Mouse (Mus musculus): ENCODE measurements around the gene Pomt1.

The Pomt1 gene

DNA sequence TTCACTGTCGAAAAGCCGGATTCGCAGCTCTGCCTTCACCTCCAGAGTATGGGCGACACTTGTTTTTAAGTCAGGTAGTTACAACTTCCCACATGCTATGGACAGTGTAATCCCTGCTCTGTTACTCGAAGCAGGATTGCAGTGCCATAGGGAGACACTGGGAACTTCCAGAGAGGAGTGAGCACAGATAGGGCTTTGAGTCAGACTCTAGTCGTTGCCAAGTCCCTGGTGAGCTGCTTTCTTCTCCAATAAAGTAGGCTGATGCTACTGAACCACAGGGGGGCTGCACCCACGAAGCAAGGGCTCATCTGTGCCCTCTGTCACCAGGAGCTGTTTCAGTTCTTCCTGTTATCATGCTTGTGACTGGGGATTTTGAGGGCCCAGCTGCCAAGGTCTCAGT, 14.8 kb upstream of the Pomt1 start:
- DNase-seq (ENCODE audit: low spot score in 2 of 2) = peak in 1 of 2 experiments; percentile 33

DNA sequence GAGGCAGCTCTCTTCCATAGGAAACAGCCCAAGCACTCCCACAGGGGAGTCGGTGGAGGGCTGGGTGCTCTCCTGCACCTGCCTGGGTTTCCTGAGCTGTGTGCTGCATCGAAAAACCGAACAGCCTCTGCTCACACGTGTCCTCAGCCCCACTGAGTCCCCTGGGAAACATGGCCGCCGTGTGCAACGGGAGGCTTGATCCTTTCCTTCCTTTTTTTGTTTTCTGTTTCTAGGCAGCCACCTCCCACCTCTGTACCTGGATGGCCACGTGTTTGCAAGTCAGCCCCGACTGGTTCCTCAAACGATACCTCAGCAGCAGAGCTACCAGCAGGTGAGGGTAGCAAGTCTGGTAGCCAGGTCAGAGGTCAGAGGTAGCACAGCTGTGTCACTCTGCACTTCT, 14.3 kb upstream of the Pomt1 start:
- no peak for DNase-seq (ENCODE audit: low spot score in 2 of 2)

DNA sequence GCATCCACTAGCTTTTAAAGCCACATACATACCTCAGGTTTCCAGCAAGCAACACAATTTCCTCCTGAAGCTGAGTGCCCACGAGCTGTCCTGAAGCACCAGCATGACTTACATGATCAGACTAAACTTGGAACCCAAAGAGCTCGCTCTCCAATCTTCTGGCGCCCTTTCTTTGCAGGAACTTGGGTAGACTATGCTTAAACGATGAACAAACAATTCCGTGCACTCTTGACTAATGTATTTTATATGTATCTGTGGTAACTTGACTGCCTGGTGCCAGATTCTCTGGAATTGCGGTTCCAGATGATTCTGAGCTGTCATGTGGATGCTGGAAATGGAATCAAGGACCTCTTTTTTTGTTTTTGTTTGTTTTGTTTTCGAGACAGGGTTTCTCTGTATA, 957 bp upstream of the Pomt1 start:
- DNase-seq (ENCODE audit: low spot score in 2 of 2) = no peak

DNA sequence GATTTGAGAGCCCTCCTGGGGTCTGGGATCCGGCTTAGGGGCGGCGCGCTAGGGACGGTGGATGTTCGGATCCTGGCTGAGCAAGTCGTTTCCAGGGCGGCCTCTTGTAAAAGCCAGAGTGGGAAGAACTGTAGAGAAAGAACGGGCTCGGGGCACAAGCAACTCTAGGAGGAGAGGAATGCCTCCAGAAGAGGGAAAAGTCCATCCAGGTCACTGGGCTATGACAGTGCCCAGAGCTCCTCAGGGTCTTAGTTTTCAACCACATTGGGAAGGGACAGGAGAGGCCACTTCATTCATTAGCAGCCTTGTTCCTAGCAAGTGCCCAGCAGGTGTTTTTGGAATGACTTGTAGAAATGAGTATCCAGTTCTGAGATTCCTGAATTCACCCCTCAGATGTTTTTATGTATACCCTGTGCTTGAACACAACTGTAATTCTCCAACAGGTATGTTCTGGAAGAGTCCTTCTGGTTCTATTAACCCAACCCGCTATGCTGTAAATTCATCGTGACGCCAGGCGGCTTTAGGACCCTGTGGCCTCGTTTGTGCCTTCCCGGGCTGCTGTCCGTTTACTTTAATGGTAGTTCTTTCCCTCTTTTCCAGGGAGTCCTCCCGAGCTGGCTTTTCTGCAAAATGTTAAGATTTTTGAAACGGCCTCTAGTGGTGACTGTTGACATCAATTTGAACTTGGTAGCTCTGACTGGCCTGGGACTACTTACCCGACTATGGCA, 534 bp downstream of the Pomt1 start:
- peak in 1 of 2 experiments; percentile 49 for DNase-seq (ENCODE audit: low spot score in 2 of 2)

DNA sequence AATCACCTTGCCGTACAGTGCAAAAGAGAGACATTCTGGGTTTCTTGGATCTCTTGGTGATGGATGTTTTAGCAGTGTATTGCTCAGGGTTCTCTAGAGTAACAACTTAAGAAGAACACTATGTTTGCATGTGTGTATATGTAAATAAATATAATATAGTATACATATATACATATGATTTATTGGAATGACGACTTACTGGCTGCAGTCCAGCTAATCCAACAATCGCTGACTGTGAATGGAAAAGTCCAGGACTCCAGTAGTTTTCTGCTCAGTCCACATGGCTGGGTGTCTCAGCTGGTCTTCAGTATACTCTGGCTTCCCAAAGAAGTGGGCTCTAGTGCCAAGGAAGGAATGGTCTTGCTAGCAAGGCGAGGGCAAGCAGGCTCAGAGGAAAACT, 1.2 kb downstream of the Pomt1 start:
- DNase-seq (ENCODE audit: low spot score in 2 of 2) = no peak

DNA sequence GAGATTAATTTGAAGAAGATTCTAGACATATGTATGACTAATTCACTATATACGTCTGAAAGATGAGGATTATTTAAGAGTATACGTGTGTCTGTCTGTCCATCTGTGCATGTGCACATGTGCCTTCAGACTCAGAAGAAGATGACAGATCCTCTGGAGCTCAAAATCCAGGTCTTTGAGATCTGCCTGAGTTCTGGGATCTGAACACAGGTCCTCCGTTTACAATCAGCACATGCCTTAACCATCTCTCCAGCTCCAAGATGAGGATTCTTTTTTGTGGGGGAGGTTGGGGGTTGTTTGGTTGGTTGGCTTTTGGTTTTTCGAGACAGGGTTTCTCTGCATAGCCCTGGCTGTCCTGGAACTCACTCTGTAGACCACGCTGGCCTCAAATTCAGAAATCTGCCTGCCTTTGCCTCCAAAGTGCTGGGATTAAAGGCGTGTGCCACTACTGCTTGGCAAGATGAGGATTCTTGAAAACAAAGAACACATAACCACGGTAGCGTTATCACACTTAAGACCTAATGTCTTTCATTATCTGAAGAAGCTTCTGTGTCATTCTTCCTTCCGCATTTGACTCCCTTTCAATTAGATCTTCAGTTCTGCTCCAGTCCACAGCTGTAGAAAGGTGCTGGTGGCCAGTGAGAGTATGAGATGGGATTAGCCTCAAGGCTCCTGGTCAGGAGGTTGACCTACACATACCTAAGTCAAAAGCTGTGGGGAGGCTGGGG, 2.5 kb downstream of the Pomt1 start:
- DNase-seq (ENCODE audit: low spot score in 2 of 2) = no peak

DNA sequence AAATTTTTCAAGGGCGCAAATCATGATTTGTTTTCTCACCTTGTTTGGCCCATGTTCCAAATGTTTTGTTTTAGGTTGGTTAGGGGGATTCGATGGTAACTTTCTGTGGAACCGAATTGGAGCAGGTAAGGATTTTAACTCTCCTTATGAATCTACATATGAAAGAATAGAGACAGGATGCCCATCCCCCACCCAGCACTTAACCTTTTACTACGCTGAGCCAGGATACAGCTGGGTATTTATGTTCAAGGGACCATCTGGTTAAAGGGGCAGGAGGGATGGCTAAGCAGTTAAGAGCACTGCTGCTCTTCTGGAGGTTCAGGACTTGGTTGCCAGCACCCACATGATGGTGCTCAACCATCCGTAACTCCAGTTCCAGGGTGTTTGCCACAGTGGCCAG, 4.2 kb downstream of the Pomt1 start:
- no peak for DNase-seq (ENCODE audit: low spot score in 2 of 2)

DNA sequence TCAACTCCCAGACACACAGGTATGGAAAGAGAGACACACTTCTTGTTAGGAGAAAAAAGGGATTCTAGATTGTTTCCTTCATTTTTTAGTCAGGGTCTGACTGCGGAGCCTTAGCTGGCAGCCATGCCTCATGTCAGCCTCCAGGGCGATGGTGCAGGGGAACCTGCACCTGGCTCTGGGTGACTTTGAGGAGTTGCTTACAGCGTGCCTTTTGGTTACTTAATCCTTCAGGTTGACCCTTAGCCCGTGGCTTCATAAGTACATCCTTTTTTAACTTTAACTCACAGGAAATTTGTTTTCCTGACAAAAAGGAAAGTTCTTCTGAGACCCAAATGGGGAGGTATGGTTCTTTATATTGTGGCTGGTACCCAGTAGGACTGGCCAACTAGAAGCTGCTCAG, 6.6 kb downstream of the Pomt1 start:
- no peak for DNase-seq (ENCODE audit: low spot score in 2 of 2)

DNA sequence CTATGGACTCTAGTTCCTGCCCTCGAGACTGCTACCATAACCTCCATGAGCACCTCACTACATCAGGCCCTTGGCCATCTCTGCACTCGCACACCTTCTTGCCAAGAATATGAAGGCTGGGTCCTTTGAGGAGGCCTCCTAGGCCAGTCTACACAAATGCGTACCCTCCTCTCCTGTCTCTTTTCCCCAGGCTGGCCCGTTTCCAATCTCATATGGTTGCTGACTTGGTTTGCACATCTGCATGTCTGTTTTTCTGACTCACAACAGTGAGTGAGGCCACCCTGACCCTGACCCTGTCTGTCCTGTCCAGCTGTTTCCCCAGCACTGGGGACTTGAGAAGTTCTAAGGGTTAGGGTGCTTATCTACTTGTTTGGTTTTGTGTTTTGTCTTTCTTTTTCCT, 10.4 kb downstream of the Pomt1 start:
- DNase-seq (ENCODE audit: low spot score in 2 of 2) = no peak

DNA sequence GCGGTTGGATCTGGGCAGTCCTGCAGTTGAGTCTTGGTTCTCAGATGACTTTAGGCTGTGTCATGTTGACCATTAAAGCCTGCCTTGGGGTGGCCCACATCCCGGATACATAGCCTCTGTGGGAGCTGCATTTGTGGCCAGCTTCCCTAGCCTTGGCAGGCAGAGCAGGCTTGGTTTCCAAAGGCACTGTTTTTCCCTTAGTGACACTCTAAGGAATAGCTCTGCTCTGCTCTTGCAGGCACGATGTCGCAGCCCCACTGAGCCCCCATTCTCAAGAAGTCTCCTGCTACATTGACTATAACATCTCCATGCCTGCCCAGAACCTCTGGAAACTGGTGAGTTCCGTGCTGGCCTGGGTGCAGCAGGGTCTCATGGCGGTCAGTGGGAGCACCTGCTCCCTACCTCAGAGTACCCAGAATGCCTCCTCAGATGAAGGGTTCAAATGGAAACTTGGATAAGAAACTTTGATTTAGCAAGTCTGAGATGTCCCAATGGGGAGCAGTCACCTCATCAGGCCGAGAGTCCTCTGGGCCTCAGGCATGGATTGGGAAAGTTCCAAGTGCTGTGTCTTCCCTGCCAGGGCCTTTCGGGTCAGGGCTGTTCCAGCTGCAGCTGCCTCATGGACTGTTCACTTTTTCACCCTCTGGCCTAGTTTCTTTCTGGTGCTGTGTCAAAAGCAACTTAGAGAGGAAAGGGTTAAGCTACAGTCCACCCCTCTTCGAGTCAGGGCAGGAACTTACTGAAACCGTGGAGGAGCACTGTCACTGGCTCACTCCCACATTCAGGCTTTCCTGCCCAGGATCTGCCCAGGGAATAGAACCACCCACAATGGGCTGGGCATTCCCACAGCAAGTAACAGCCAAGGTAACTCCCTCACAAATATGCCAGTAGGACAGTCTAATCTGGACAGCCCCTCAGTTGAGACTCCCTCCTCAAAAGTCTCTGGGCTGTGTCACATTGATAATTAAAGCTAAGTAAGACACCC, 12.3 kb downstream of the Pomt1 start:
- no peak for DNase-seq (ENCODE audit: low spot score in 2 of 2)

DNA sequence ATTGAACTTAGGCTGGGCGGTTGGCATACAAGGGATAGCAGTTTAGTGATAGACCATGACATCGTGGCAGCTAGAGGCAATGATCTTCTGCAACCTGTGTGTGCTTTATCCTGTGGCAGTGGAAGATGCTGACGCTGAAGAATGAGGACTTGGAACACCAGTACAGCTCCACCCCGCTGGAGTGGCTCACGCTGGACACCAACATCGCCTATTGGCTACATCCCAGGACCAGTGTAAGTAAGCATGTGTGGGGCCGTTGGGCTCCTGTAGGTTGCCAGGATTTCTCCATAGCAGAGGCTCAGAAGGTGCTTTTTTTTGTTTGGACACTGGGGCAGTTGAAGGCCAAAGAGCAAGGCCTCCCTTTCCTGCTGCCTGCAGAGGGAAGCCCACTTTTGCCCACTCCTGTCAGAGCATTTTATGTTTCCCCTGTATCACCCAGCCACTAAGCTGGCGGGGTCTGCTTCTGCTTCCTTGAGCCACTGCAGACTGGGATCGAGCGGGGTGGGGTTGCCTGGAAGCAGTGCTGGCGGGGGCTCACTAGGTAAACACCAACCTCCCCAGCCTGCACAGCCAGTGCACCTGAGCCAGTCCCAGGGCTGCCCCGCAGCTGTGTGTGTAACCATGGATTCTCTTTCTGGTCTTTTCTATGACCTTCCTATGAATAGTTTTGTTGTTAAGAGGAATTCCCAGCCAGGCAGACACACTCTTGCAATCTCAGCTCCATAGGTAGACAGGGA, 15.6 kb downstream of the Pomt1 start:
- no peak for DNase-seq (ENCODE audit: low spot score in 2 of 2)

DNA sequence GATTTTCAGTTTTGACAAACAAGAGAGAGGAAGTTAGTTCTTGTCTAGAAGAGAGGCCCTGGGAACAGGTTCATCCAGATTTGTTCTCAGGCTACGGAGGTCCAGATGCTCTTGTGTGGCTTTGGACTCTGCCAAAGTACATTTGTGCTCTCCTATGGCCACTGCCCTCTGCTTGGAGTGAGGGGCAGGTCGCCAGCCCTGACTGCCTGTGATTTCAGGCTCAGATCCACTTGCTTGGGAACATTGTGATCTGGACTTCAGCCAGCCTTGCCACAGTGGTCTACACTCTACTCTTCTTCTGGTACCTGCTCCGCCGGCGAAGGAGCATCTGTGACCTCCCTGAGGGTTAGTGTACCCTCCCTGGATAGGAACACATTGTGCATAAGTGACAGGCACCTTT, 16.3 kb downstream of the Pomt1 start:
- no peak for DNase-seq (ENCODE audit: low spot score in 2 of 2)

DNA sequence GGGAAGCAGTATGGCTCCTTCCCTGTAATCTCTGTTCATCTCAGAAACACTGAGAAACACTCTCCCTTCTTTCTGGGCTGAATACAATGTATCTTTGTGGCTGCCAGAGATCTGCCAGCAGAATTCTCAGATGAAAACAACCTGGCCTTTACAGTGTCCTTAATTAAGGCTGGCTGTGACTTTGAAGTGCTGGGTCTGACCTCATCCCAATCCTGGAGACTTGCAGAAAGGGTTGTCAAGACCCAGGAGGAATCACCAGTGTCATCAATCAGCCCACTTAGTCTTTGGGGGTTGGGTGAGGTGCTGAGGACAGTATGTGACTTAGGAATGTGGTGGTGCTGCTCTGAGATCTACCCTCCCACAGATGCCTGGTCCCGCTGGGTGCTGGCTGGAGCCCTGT, 17.0 kb downstream of the Pomt1 start:
- DNase-seq (ENCODE audit: low spot score in 2 of 2) = no peak

DNA sequence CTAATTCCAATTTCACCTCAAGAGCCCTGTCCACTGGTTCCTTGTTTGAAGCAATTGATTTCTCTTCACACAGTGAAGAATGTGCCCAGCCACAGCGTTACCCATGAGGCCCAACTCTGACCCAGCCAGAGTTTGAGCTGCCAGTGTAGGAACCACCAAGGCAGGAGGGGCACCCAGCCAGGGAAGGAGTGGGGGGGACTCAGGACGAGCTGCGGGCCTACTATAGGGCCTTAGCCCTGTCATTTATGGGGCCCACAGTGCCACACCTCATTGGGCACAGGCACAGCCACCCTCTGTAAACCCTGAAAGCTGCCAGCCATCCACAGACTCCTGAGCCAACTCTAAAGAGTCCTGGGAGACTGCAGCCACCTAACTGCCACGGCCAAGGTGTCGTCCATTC, 18.2 kb downstream of the Pomt1 start:
- no peak for DNase-seq (ENCODE audit: low spot score in 2 of 2)

DNA sequence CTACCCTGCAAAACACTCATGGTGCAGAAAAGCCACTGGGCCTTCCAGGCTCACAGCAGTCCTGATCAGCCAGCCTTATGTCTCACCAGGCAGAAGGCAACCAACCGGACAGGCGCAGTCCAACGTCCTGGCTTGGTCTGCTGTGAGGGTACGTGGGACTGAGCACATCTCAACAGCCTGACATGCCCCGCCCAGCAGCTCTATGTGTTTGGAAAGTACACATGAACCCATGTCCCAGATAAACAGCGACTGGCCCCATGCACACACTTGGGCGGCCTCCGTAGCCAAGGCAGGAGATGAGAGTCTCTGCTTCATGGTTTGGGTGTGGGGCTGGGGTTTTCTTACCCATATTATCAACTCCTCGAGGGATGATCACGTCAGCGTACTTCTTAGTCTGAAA, 19.9 kb downstream of the Pomt1 start:
- no peak for DNase-seq (ENCODE audit: low spot score in 2 of 2)

DNA sequence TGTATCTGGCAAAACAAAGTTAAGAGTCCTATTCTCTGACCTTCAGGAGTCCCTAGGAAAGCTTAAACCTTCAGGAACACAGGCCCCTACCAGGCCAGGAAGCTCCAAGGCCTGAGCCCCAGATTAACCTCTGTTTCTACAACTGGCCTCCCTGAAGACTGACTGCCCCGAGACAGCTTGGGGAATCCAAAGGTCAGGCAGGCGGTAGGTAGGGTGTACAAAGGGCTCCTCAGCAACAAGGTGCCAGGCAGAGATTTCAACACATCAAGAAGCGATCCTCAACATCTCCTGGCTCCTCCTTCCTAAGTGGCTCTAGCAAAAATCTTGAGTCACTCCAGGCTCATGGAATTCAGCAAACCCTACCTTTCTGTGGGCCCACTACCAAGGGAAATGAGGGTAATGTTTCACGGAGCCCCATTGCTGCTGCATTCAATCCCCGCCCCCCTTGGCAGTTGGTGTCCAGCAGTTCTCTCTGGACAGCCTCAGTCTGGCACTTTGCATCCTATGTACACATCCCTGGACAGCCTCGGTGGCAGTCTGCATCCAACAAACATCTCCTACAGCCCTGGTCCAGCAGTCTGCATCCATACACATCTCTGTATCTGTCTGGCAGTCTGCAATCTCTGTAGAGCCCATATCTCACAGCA, 22.6 kb downstream of the Pomt1 start:
- no peak for DNase-seq (ENCODE audit: low spot score in 2 of 2)

DNA sequence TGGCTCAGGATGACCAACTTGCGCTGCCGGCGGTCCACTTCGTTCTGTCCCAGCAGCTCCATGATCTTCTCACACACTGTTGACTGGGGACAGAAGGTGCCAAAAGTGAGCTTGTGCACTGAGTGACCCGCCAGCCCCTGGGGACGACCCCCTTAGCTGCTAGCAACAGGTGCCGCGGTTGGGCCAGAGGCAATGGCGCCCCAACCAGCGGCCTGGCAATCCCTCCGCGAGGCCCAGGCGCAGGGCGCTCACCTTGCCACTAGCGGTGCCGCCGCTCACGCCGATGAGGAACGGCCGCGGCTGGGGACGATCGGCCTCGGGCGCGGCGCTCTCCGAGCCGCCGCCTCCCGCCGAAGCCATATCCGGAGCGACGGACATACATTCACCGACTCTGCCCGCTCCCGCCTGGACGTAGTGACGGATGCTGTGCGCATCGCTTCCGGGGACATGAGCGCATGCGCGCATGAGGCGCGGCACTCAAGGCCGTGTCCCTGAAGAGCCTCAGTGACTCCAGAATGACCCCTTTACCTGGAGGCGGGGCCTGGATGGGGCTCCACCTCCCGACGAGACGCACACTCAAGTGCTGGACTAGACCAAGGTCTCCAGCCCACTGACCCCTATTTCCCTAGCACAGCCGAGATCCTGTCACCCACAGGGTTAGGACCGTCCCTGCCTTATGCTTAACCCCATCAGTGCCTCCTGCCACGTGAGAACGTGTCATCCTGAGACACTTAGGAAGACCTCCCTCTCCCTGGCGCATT, 23.4 kb downstream of the Pomt1 start, which contains the start of gene Uck1:
TSS of gene Uck1 (minus strand) at position 503 of the 761 bp plus-strand sequence.
- DNase-seq (ENCODE audit: low spot score in 2 of 2) = peak; percentile 75 to 89

DNA sequence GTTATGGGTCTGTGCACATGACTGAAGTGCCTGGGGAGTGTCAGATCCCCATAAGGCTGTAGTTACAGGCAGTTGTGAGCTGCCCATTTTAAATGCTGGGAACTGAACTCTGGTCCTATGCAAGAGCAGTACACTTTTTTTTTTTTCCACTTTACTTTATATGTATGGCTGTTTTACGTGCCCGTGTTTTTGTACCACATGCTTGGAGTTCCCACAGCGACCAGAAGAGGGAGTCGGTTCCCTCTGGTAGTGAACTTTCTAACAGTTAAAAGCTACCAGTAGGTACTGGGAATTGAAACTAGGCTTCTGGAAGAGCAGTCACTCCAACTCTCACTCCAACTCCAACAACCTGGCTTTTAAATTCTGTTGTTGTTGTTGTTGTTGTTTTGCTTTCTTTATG, 24.2 kb downstream of the Pomt1 start:
- DNase-seq (ENCODE audit: low spot score in 2 of 2) = peak in 1 of 2 experiments; percentile 48

DNA sequence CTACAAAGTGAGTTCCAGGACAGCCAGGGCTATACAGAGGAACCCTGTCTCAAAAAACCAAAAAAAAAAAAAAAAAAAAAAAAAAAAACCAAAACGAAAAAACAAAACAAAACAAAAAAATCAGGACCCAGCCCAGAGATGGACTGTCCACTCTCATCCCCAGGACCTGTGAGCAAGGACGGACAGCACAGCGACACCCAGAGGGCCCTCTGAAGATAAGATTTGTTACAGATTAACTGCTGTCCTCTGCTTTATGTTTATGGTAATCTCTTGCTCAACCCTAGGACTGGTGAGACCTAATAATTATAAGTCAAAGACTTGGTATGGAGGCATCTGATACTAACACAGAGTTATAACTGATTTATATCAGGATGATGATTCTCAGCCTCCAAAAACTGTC, 39.4 kb downstream of the Pomt1 start:
- no peak for DNase-seq (ENCODE audit: low spot score in 2 of 2)

DNA sequence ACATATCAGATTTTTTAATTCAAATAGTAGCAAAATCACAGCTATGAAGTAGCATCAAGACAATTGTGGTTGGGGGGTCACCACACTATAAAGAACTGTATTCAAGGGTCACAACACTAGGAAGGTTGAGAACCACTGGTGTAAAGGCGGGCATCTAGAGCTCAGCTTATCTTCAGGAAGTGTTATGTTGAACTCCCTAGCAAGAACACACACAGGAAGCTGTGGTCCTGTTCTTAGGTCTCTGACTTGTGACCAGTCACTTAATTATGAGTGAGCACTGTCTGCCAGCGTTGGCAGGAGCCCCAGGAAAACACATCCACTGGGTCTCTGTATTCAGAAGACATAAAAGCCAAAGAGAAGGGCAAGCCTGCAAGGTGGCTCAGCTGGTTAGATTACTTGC, 45.9 kb downstream of the Pomt1 start:
- no peak for DNase-seq (ENCODE audit: low spot score in 2 of 2)
